Mouse (Mus musculus): Measurements from ENCODE around the gene AA986860.
A peak's percentile ranks its signal among the peaks of the same experiment; 100 is the strongest.

GRCm38 (mm10) chr1:130728070-130728469, 3.7 kb upstream of the AA986860 start:
- no peak for TF ChIP-seq CTCF (IDR thresholded peaks at IDR 0.05; ENCODE audit: low read depth)
- TF ChIP-seq EP300 (IDR thresholded peaks at IDR 0.05; ENCODE audit: low read depth): peak; percentile 22; the same call in 1 of the 2 replicates

Data from liver, postnatal 0 days (tissue).